Mouse (Mus musculus) forebrain, embryonic 12.5 days (tissue): ENCODE data around the gene Icosl. TPM values are rescaled to one million over a fixed set of nuclear protein-coding genes. Genes with fewer than 3 reads are reported as not detected.

ENCODE experiments used
- ATAC-seq: fragments of 200-750 bp; cut with Nextera tagmentation; 2 replicates; pipeline ENCODE4 v1.8.0; 2017; ENCODE audit warnings: moderate TSS enrichment; ENCODE audit not compliant: low FRiP score
- H3K27ac ChIP-seq: fragments of 300-500 bp; sonication (generic); 2 replicates; pipeline ENCODE4 v1.5.1; 2016; ENCODE audit warnings: mild to moderate bottlenecking
- H3K27me3 ChIP-seq: fragments of 300-500 bp; sonication (generic); 2 replicates; pipeline ENCODE4 v1.6.1; 2016; ENCODE audit warnings: mild to moderate bottlenecking
- H3K36me3 ChIP-seq: fragments of 300-500 bp; sonication (generic); replicated peaks from 2 replicates; pipeline ENCODE4 v1.6.1; 2016; ENCODE audit warnings: mild to moderate bottlenecking
- H3K4me1 ChIP-seq: fragments of 300-500 bp; sonication (generic); 2 replicates; pipeline ENCODE4 v1.6.1; 2016
- H3K4me2 ChIP-seq: fragments of 300-500 bp; sonication (generic); 2 replicates; pipeline ENCODE4 v1.6.1; 2016; ENCODE audit warnings: mild to moderate bottlenecking, moderate library complexity
- H3K4me3 ChIP-seq: fragments of 300-500 bp; sonication (generic); replicated peaks from 2 replicates; pipeline ENCODE4 v1.5.1; 2016; ENCODE audit warnings: mild to moderate bottlenecking
- H3K9ac ChIP-seq: fragments of 300-500 bp; sonication (generic); 2 replicates; pipeline ENCODE4 v1.6.1; 2016; ENCODE audit warnings: mild to moderate bottlenecking
- H3K9me3 ChIP-seq: fragments of 300-500 bp; sonication (generic); 2 replicates; pipeline ENCODE4 v1.6.1; 2016
- WGBS: fragments of 180-500 bp; shearing (Covaris S2); methylation state at CpG from one replicate; pipeline ENCODE4 v1.1.7; 2016; 5-methylcytosine and 5-hydroxymethylcytosine counted together
- polyA plus RNA-seq: library from polyadenylated mRNA; unstranded; fragments of >200 nt; fragmentation: Nextera tagmentation; extraction: Ambion mirVana; gene quantifications from 2 replicates; pipeline ENCODE4 v1.2.1, GENCODE M21; 2016

The Icosl gene
- polyA plus RNA-seq, 1 experiment from 2014 or later: 1.4 TPM

DNA sequence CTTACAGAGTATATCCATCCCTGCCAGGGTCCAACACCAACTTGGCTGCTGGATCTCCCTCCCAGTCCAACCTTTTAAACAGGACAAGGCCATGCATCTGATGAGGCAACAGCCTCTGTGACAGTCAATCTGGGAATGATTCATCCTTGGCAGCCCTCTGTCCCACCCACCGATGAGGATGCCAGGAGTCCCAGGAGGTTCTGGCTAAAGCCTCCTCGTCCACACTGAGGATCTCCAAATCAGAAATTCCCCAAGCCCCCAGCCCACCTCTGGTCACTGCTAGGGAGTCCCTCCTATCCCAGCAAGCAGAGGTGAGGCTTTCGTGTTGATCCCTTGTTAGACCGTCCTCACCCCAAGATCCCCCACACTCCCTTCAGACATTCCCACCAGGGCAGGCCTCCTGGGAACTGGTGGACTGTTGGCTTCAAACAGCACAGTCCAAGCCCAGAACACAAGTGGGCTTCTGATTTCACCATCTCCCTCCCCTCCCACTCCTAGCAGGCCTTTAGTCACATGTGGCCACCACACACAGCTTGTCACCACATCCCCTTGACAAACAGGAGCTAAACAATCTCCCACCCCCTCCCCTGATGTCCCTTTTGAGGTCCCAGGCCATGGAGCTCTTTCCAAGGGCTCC is 11.0 kb downstream of the Icosl start:
- H3K4me2 ChIP-seq: no peak overlapping the region
- H3K9ac ChIP-seq: no peak overlapping the region
- H3K27ac ChIP-seq: no peak overlapping the region
- no peak overlapping the region for H3K4me3 ChIP-seq
- H3K4me1 ChIP-seq: no peaks in the 10 kb centered on the region
- WGBS: 83% methylated on average over 4 of the region's 4 CpGs
- ATAC-seq: no peak
- no peaks in the 10 kb centered on the region for H3K9me3 ChIP-seq
- no peaks in the 10 kb centered on the region for H3K36me3 ChIP-seq
- H3K27me3 ChIP-seq: no peaks in the 10 kb centered on the region

DNA sequence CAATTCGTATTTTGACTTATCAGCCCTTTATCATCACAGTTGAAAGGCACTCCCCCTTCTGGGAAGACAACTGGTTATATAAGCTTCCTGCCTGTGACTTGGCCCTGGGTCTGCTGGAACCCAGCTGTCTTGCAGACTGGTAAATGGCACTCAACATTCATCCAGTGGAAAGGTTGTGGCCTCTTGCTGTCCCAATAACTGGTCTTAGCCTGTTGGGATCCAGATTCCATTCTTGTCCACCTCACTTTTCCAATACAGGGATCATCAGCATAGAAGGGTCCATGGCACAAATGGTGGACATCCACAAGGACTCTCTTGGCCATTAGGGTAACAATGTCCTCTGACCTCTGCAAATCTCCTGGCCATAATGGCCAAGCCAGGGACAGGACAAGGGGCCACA is 15.0 kb downstream of the Icosl start:
- 67% methylated on average over 1 of the region's 1 CpGs for WGBS

DNA sequence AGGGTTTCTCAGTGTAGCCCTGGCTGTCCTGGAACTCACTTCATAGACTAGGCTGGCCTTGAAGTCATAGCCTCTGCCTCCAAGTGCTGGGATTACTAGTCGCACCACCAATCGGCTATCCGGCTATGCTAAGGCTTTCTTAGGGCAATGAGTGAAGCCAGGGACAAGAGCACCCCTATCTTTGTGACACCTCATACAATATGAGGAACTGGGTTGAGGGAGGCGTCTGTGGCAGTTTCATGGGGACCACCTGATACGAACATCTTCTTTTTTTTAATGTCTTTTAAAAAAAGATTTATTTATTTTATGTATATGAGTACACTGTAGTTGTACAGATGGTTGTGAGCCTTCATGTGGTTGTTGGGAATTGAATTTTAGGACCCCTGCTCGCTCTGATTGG is 16.6 kb downstream of the Icosl start:
- H3K4me2 ChIP-seq: no peak overlapping the region
- H3K36me3 ChIP-seq: no peaks in the 10 kb centered on the region
- ATAC-seq: no peak
- no peak overlapping the region for H3K4me3 ChIP-seq
- H3K9ac ChIP-seq: no peak overlapping the region
- no peaks in the 10 kb centered on the region; the same call in 1 of the 2 replicates for H3K27me3 ChIP-seq
- no peaks in the 10 kb centered on the region for H3K4me1 ChIP-seq
- no peaks in the 10 kb centered on the region for H3K9me3 ChIP-seq
- 94% methylated on average over 6 of the region's 6 CpGs for WGBS
- H3K27ac ChIP-seq: no peak overlapping the region

More for the DNA sequence above, 15.0 kb downstream of the Icosl start:
- H3K4me1 ChIP-seq: no peaks in the 10 kb centered on the region
- no peak overlapping the region for H3K4me3 ChIP-seq
- no peak overlapping the region for H3K9ac ChIP-seq
- no peak for ATAC-seq
- no peaks in the 10 kb centered on the region for H3K36me3 ChIP-seq
- H3K9me3 ChIP-seq: no peaks in the 10 kb centered on the region
- H3K4me2 ChIP-seq: no peak overlapping the region
- H3K27me3 ChIP-seq: no peaks in the 10 kb centered on the region; the same call in 1 of the 2 replicates
- H3K27ac ChIP-seq: no peak overlapping the region

DNA sequence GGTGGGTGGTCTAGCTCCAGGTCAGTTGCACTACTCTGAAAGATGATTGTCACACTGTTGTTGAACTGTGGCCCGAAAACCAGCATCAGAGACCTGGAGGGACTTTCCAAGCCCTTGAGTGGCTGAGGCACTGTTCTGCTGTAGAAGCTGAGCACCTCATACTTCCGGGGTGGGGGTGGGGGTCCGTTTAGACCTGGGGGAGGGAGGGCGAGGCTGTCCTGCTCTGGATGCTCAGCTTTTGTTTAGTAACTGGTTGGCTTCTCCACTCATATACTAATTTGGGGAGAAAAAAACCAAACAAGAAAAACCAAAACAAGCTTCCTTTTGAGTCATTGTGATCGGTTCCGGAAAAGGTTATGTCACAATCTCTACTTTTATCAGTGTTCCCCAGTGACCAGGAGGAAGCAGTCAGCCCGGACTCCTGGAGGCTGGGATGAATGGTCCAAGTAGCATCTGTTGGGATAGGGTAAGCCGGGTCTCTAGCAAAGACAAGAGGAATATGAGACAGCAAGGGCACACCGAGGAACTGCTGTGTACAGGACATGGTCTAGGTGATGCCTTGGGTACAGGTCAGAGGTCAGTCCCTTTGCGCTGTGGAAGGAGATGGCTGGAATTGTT is 17.5 kb downstream of the Icosl start:
- WGBS: 77% methylated on average over 10 of the region's 10 CpGs

DNA sequence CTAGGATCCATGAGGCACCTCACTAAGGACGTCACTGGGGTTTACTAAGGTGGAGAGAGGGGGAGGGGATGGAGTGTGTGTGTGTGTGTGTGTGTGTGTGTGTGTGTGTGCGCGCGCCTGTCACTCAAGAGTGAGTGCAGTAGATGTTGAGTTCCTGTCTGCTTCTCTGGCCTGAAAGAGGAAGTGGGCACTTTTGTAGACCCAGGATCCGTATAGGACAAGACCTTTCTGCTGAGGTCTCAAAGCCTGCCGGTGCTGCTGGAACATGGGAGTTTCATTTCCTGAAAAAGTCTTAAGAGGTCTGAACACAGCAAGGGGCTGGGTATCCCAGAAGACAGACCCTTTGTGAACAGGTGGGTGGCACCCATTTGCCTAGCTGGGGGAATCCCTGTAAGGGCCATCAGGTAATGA is 18.0 kb downstream of the Icosl start:
- Histone ChIP-seq H3K36me3 (no peaks in the 10 kb centered on the region), H3K4me2 (no peak overlapping the region), H3K27me3 (no peaks in the 10 kb centered on the region; the same call in 1 of the 2 replicates), H3K9ac (no peak overlapping the region), H3K4me1 (no peaks in the 10 kb centered on the region), H3K4me3 (no peak overlapping the region), H3K27ac (no peak overlapping the region), H3K9me3 (no peaks in the 10 kb centered on the region)
- ATAC-seq: no peak
- 86% methylated on average over 6 of the region's 6 CpGs for WGBS

More for the DNA sequence above, 17.5 kb downstream of the Icosl start:
- no peaks in the 10 kb centered on the region for H3K36me3 ChIP-seq
- no peaks in the 10 kb centered on the region for H3K4me1 ChIP-seq
- H3K4me3 ChIP-seq: no peak overlapping the region
- no peak overlapping the region for H3K27ac ChIP-seq
- H3K4me2 ChIP-seq: no peak overlapping the region
- H3K9me3 ChIP-seq: no peaks in the 10 kb centered on the region
- ATAC-seq: no peak
- no peak overlapping the region for H3K9ac ChIP-seq
- no peaks in the 10 kb centered on the region; the same call in 1 of the 2 replicates for H3K27me3 ChIP-seq

DNA sequence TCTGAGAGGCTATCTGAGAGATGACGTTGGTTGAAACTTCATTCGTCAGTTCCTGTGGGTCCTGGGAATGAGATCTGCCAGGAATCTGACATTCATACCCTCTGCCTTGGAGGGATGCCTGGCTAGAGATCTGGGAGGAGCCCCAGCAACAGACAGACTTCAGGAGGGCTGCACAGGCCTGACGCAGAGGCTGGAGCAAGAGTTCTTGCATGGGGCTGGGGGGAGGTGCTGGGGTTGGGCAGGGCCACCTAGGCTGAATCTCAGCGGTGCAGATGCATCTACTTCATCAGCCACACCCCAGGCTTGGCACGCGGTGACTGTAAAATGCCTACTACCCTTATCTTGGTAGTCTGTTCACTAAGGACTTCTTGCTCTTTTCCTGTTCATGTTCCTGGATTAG is 21.1 kb downstream of the Icosl start:
- H3K9me3 ChIP-seq: no peaks in the 10 kb centered on the region
- no peaks in the 10 kb centered on the region for H3K36me3 ChIP-seq
- H3K4me1 ChIP-seq: no peaks in the 10 kb centered on the region
- H3K27me3 ChIP-seq: no peaks in the 10 kb centered on the region; the same call in 1 of the 2 replicates
- no peak overlapping the region for H3K4me3 ChIP-seq
- no peak overlapping the region for H3K27ac ChIP-seq
- no peak overlapping the region for H3K9ac ChIP-seq
- H3K4me2 ChIP-seq: no peak overlapping the region
- WGBS: 78% methylated on average over 6 of the region's 6 CpGs
- no peak for ATAC-seq

DNA sequence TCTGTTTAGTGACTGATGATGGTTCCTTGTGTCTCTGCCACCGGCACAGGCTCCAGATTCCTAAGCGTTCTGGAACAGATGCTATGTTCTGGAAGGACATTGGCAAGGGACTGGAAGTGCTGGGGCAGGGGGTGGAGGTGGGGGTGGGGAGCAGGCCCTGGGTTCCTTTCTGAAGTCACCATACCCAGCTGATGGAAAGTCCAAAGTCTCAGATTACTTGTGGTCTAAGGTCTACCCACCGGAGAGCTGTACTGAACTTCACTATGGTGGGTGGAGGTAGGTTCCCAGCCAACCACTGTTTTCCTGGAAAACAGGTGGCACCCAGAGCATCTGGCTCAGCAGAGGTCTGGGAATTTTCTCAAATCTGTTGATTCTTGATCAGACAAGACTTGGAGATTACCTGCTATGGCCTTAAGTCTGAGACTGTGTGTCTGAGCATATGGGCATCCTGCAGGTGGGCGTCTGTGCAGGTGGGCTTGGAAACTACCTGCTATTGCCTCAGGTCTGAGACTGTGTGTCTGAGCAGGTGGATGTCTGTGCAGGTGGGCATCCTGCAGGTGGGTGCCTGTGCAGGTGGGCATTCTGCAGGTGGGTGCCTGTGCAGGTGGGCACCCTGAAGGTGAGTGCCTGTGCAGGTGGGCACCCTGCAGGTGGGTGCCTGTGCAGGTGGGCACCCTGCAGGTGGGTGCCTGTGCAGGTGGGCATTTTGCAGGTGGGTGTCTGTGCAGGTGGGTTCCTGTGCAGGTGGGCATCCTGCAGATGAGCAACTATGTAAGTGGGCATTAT is 21.8 kb downstream of the Icosl start:
- Histone ChIP-seq H3K9ac (no peak overlapping the region), H3K27ac (no peak overlapping the region), H3K9me3 (no peaks in the 10 kb centered on the region), H3K4me3 (no peak overlapping the region), H3K4me2 (no peak overlapping the region), H3K27me3 (no peaks in the 10 kb centered on the region; the same call in 1 of the 2 replicates), H3K4me1 (no peaks in the 10 kb centered on the region), H3K36me3 (no peaks in the 10 kb centered on the region)
- no peak for ATAC-seq
- 85% methylated on average over 4 of the region's 4 CpGs for WGBS

DNA sequence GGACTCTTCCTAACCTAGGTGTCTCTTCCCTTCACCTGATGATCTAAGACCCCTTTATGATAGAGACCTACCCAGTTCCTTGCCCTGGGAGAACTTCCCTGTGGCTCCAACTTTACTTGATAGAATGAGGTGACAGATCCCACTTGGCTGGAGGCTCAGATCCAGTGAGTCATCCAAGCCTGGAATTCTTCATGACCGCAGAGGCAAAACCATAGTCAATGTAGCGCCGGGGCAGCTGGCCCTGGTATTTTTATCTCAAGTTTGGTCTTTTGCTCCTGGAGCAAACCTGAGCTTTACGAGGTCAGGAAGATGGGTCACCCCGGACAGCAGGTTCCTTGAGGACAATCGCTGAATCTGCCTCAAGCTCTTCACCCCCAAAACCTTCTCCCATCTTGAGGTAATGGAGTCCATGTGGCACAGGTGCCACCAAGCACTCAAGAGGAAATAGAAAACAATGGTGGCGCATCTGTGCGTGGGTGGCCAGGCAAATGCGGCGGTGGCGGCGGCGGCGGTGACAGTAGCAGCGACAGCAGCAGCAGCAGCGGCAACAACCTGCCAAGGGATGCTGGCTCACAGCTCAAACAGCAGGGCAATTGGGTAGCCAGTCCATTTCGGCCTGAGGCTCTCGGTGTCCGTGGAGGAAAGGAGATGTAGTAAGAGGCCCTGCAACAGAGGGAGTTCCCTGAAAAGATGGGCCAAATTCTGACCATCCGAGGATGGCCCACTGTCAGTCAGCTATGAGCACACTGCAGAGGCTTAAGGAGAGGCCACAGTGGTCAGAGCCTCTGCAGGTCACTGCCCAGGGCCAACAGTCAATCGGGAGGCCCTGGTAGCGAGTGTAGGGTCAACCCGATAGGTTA is 23.0 kb downstream of the Icosl start:
- Histone ChIP-seq H3K27ac (no peak overlapping the region), H3K36me3 (no peaks in the 10 kb centered on the region), H3K9me3 (no peaks in the 10 kb centered on the region), H3K4me2 (no peak overlapping the region), H3K4me3 (no peak overlapping the region), H3K9ac (no peak overlapping the region), H3K4me1 (no peaks in the 10 kb centered on the region), H3K27me3 (no peaks in the 10 kb centered on the region; the same call in 1 of the 2 replicates)
- 90% methylated on average over 23 of the region's 23 CpGs for WGBS
- ATAC-seq: no peak

DNA sequence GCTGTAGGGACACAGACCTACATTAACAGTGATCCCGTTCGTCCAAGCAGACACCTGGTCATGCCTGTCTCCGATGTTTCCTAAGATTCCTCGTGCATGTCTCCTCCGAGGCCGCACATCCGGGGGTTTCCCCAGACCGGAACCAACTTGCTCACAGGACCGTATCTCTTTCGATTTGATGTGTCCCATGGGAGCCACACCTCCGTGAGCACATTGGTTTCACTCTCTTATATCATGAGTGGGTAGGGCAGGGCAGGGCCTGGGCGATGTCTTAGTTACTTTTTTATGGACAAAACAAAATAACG is 23.6 kb downstream of the Icosl start:
- Histone ChIP-seq H3K4me2 (no peak overlapping the region), H3K27ac (no peak overlapping the region), H3K9ac (no peak overlapping the region), H3K9me3 (no peaks in the 10 kb centered on the region), H3K4me3 (no peak overlapping the region), H3K36me3 (no peaks in the 10 kb centered on the region), H3K4me1 (no peaks in the 10 kb centered on the region), H3K27me3 (no peaks in the 10 kb centered on the region; the same call in 1 of the 2 replicates)
- 93% methylated on average over 13 of the region's 13 CpGs for WGBS
- no peak for ATAC-seq

DNA sequence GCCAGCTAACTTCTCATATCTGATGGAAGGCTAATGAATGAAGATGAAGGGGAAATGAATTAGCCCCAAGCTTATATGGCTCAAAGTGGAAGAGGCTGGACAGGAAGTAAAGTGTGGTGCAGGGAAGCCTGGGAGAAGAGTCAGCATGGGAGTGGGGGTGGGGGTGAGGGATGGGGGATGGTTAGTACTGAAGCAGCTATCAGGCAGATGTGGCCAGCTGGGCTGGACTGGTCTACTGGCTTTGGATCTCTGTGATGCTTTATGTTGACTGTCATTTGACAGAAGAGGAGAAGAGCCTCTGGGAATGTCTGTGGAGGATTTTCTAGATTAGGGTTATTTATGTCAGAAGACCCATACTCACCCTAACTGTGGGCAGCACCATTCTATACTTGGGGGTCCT is 26.1 kb downstream of the Icosl start:
- no peak overlapping the region for H3K4me2 ChIP-seq
- no peaks in the 10 kb centered on the region for H3K4me1 ChIP-seq
- H3K36me3 ChIP-seq: no peaks in the 10 kb centered on the region
- H3K9me3 ChIP-seq: no peaks in the 10 kb centered on the region
- H3K27ac ChIP-seq: no peak overlapping the region
- H3K27me3 ChIP-seq: no peaks in the 10 kb centered on the region
- H3K9ac ChIP-seq: no peak overlapping the region
- no peak for ATAC-seq
- no peak overlapping the region for H3K4me3 ChIP-seq

DNA sequence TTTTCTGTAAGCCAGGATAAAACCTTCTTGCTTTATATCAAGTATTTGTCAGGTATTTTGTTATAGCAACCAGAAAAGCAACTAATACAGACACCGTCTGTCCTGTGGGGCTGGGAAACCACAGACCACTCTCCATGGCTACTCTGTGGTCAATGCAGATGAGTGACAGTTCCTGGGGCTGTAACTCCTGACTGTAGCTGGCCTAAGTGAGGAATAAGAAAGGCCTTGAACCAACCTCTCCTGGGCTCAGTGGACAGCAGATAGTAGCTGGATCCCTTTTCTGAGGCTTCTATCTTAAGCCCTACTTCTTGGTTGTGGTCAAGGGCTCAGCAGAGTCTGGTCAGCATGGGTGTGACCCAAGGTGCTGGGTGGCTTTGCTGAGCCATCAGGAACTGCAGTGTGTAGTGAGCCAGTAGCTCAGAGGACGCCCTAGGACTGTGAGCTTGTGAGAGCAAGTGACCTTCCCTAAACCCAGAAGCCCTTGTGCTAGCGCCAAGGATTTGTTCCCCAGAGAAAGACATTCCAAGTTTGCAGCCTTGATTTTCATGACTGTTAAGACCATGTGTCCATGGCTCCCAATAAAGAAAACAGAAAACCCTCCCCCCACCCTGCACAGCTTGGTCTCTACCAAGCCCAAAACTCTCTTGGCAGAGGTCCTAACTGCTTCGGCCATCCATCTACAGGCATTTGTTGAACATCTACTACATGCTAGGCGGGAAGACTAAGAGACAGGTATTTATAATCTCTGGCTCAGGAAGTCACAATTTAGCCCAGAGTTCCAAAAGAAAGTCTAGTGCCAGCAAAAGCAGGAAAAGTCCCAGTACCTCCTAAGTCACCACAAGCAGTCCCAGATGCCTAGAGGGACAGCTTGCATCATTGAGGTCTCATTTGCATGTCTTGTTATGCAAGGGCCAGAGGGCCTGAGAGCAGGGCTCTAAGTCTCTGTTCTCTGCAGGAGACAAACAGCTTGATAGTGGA is 27.1 kb downstream of the Icosl start:
- no peak overlapping the region for H3K27ac ChIP-seq
- WGBS: 89% methylated on average over 5 of the region's 5 CpGs
- no peak for ATAC-seq

More for the DNA sequence above, 27.1 kb downstream of the Icosl start:
- H3K4me1 ChIP-seq: no peaks in the 10 kb centered on the region
- no peak overlapping the region for H3K9ac ChIP-seq
- H3K36me3 ChIP-seq: no peaks in the 10 kb centered on the region
- H3K4me2 ChIP-seq: no peak overlapping the region
- no peaks in the 10 kb centered on the region for H3K9me3 ChIP-seq
- H3K4me3 ChIP-seq: no peak overlapping the region
- no peaks in the 10 kb centered on the region for H3K27me3 ChIP-seq
